In the genomic region with DNA sequence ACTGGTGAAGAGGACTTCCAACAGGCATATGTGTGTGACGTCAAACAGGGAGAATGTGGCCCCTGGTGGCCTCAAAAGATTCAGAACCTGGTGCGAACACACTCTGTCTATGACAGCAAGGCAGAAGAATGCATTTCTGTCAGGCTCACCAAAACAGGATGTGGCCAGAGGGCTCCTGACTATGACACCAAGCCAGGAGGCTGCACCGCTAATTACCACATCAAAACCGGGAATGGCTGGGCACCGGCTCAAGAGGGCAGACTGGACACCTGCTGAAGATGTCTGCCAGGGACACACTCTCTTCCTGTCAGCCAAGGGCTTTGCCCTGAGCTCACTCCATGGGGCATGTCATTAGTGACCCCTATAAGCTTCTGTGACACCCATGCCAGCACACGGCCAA, we compare ENCODE assay signal across 18 mouse cellular contexts. TPM values are rescaled to one million over a fixed set of nuclear protein-coding genes. Genes with fewer than 3 reads are reported as not detected.
DNase-seq lines count a peak whose midpoint lies in the region; ATAC-seq and TF ChIP-seq lines count a peak whose summit lies in the region.
"Had no signal": no experiment of that assay in that cellular context is flagged by ENCODE, and none has a peak within 500 bp of the region (broad histone marks: within the 10 kb centered on the region; RNA-seq: fewer than 3 reads in every experiment).

No protein-coding gene starts in this region.

- CTCF ChIA-PET in Patski (lab: Charles Lee), result interaction anchor here (1.1 to 1.5 kb wide), 2 partner anchors 13 to 15 kb away, joined by 4 read pairs; no protein-coding TSS in a partner anchor

- H3K27ac ChIP-seq in heart, embryonic 11.5 days (ENCODE audit: low read depth, low read length), result no peak overlapping the region
- H3K27ac ChIP-seq in forebrain, embryonic 15.5 days (replicated peaks), result no peak overlapping the region
- no peak overlapping the region for H3K27ac ChIP-seq in forebrain, embryonic 12.5 days
- H3K27ac ChIP-seq: embryonic facial prominence, embryonic 13.5 days; forebrain, embryonic 13.5 days; hindbrain, embryonic 14.5 days; layer of hippocampus, adult 2 months; lung, embryonic 15.5 days; neural tube, embryonic 13.5 days had no signal

- H3K4me3 ChIP-seq in heart, embryonic 11.5 days (ENCODE audit: low read depth, low read length), result no peak overlapping the region
- H3K4me3 ChIP-seq in forebrain, embryonic 15.5 days, result no peak overlapping the region
- H3K4me3 ChIP-seq in forebrain, embryonic 12.5 days (replicated peaks), result no peak overlapping the region
- H3K4me3 ChIP-seq: embryonic facial prominence, embryonic 13.5 days; forebrain, embryonic 13.5 days; layer of hippocampus, adult 2 months; lung, embryonic 15.5 days; neural tube, embryonic 13.5 days had no signal

- no peak for TF ChIP-seq CTCF in Patski (IDR thresholded peaks at IDR 0.05)

- in situ Hi-C loops in Patski (cut with MboI; ENCODE audit: low pct_unique_long_range_greater_than_20kb), result no loop called here

- H3K27me3 ChIP-seq in heart, embryonic 11.5 days (ENCODE audit: control insufficient read depth, insufficient read depth, low read length), result peaks cover 12% of the 10 kb centered on the region; the same call in 1 of the 2 replicates
- no peaks in the 10 kb centered on the region for H3K27me3 ChIP-seq in Patski
- H3K27me3 ChIP-seq in forebrain, embryonic 15.5 days, result no peaks in the 10 kb centered on the region
- peaks cover 57% of the 10 kb centered on the region for H3K27me3 ChIP-seq in forebrain, embryonic 12.5 days

- no peak for ATAC-seq in heart, embryonic 11.5 days (replicated peaks; ENCODE audit: insufficient number of reproducible peaks, low FRiP score, low TSS enrichment)
- ATAC-seq in Patski, result peak; percentile 85
- ATAC-seq in common myeloid progenitor, adult 5-6 weeks (replicated peaks; ENCODE audit: low read depth, poor library complexity, severe bottlenecking), result peak; percentile 33; the same call in 1 of the 2 replicates
- ATAC-seq in forebrain, embryonic 15.5 days (replicated peaks), result no peak
- ATAC-seq in forebrain, embryonic 12.5 days (ENCODE audit: low FRiP score), result no peak
- ATAC-seq: CD4-positive, CD25-positive, alpha-beta regulatory T cell, adult 4 months; forebrain, embryonic 13.5 days had no signal

- WGBS in heart, embryonic 11.5 days (ENCODE audit: insufficient replicate concordance), result 70% methylated on average over 6 of the region's 6 CpGs
- 61% methylated on average over 6 of the region's 6 CpGs for WGBS in forebrain, embryonic 15.5 days
- WGBS in forebrain, embryonic 12.5 days, result 85% methylated on average over 6 of the region's 6 CpGs

- H3K4me1 ChIP-seq in heart, embryonic 11.5 days (ENCODE audit: control insufficient read depth, insufficient read depth, low read length), result peaks cover 35% of the 10 kb centered on the region
- peaks cover 12% of the 10 kb centered on the region for H3K4me1 ChIP-seq in forebrain, embryonic 15.5 days
- peaks cover 30% of the 10 kb centered on the region for H3K4me1 ChIP-seq in forebrain, embryonic 12.5 days

- no peaks in the 10 kb centered on the region for H3K36me3 ChIP-seq in heart, embryonic 11.5 days (ENCODE audit: control insufficient read depth, insufficient read depth, low read length)
- H3K36me3 ChIP-seq in forebrain, embryonic 15.5 days, result no peaks in the 10 kb centered on the region
- no peaks in the 10 kb centered on the region for H3K36me3 ChIP-seq in forebrain, embryonic 12.5 days (replicated peaks)
- H3K36me3 ChIP-seq: embryonic facial prominence, embryonic 13.5 days; lung, embryonic 15.5 days; neural tube, embryonic 13.5 days had no signal

- POLR2A ChIA-PET in Patski (lab: Charles Lee), result no interaction called here

- intact Hi-C loops in heart, postnatal 25 days (cut with DNase I), result no loop called here

- no peak overlapping the region for H3K9ac ChIP-seq in heart, embryonic 11.5 days (ENCODE audit: low read depth, low read length)
- no peak overlapping the region for H3K9ac ChIP-seq in forebrain, embryonic 15.5 days (replicated peaks)
- H3K9ac ChIP-seq in forebrain, embryonic 12.5 days, result no peak overlapping the region
- H3K9ac ChIP-seq: embryonic facial prominence, embryonic 13.5 days; forebrain, embryonic 13.5 days; hindbrain, embryonic 14.5 days; lung, embryonic 15.5 days; neural tube, embryonic 13.5 days had no signal

- no peaks in the 10 kb centered on the region for H3K9me3 ChIP-seq in heart, embryonic 11.5 days (replicated peaks; ENCODE audit: control insufficient read depth, low read length)
- H3K9me3 ChIP-seq in forebrain, embryonic 15.5 days, result no peaks in the 10 kb centered on the region
- no peaks in the 10 kb centered on the region for H3K9me3 ChIP-seq in forebrain, embryonic 12.5 days
- H3K9me3 ChIP-seq: embryonic facial prominence, embryonic 13.5 days; forebrain, embryonic 13.5 days; lung, embryonic 15.5 days; neural tube, embryonic 13.5 days had no signal

- no peak overlapping the region for H3K4me2 ChIP-seq in heart, embryonic 11.5 days
- no peak overlapping the region for H3K4me2 ChIP-seq in forebrain, embryonic 15.5 days (replicated peaks)
- no peak overlapping the region for H3K4me2 ChIP-seq in forebrain, embryonic 12.5 days
- H3K4me2 ChIP-seq: embryonic facial prominence, embryonic 13.5 days; forebrain, embryonic 13.5 days; hindbrain, embryonic 14.5 days; lung, embryonic 15.5 days; neural tube, embryonic 13.5 days had no signal

- peak; percentile 69 to 79 for DNase-seq in heart, adult 18-20 months
- peak; percentile 91 for DNase-seq in Patski (ENCODE audit: low read depth, low spot score)
- DNase-seq in heart, postnatal 25 days (ENCODE audit: low spot score), result peak; percentile 23
- no peak for DNase-seq in embryo, embryonic 10 days (ENCODE audit: low spot score)
- DNase-seq: adrenal gland, adult 8-10 months; kidney, adult 8-10 months had no signal

RNA-seq across cellular contexts. Expression of a gene that starts 15.2 kb away (rescaled TPM):
- 100 to 1,000 TPM; 174 to 194 TPM for total RNA-seq in heart, adult 18-20 months (2021)
- 8.0 and 8.6 TPM in 2 replicates for polyA plus RNA-seq in heart, embryonic 11.5 days (2014; fragmentation: Nextera tagmentation; extraction: Ambion mirVana)
- polyA plus RNA-seq in Patski (2021), result 11.9 TPM
- total RNA-seq in common myeloid progenitor, adult 5-6 weeks (2017), result not detected in 2 replicates
- 100 to 1,000 TPM; 141 to 144 TPM for total RNA-seq in heart, postnatal 25 days (2021)
- polyA plus RNA-seq in forebrain, embryonic 15.5 days (2015; fragmentation: Nextera tagmentation; extraction: Ambion mirVana), result 0.79 TPM in 2 replicates
- 3.2 and 3.5 TPM in 2 replicates for polyA plus RNA-seq in forebrain, embryonic 12.5 days (2016; fragmentation: Nextera tagmentation; extraction: Ambion mirVana)
- total RNA-seq: liver, adult 2 months had no signal
- polyA plus RNA-seq: CD4-positive, CD25-positive, alpha-beta regulatory T cell, adult 4 months; liver, adult 2 months had no signal

Comparison
In these comparisons a context has a peak if more than half of its experiments do, and no peak if none do; other contexts are left out.
1. ATAC-seq: peak in Patski (single experiment) and common myeloid progenitor, adult 5-6 weeks (single experiment); none in heart, embryonic 11.5 days (single experiment), forebrain, embryonic 15.5 days (single experiment) and forebrain, embryonic 12.5 days (single experiment).